Mouse (Mus musculus) limb, embryonic 11.5 days (tissue): ENCODE results near the gene Vmn2r72. TPM values are rescaled to one million over a fixed set of nuclear protein-coding genes. Genes with fewer than 3 reads are reported as not detected.

Experiments
- ATAC-seq: fragments of 200-750 bp; cut with Nextera tagmentation; 2 replicates; pipeline ENCODE4 v1.8.0; 2017; ENCODE audit warnings: low read depth; ENCODE audit not compliant: insufficient number of reproducible peaks, low FRiP score, low TSS enrichment
- DNase-seq: peaks from one replicate; pipeline ENCODE4 v3.0.0-alpha.2; 2015; ENCODE audit warnings: low spot score
- H3K27ac ChIP-seq: fragments of 300-500 bp; sonication (generic); replicated peaks from 2 replicates; pipeline ENCODE4 v1.5.1; 2014; ENCODE audit warnings: low read depth, mild to moderate bottlenecking, low read length
- H3K27me3 ChIP-seq: fragments of 300-500 bp; sonication (generic); 2 replicates; pipeline ENCODE4 v1.6.1; 2014; ENCODE audit warnings: mild to moderate bottlenecking, low read length, mixed read lengths; ENCODE audit not compliant: control insufficient read depth, insufficient read depth
- H3K36me3 ChIP-seq: fragments of 300-500 bp; sonication (generic); 2 replicates; pipeline ENCODE4 v1.6.1; 2014; ENCODE audit warnings: mild to moderate bottlenecking, low read length, moderate library complexity, mixed read lengths; ENCODE audit not compliant: control insufficient read depth, insufficient read depth
- H3K4me1 ChIP-seq: fragments of 300-500 bp; sonication (generic); 2 replicates; pipeline ENCODE4 v1.6.1; 2014; ENCODE audit warnings: low read length, mixed read lengths; ENCODE audit not compliant: control insufficient read depth, insufficient read depth
- H3K4me2 ChIP-seq: fragments of 300-500 bp; sonication (generic); 2 replicates; pipeline ENCODE4 v1.6.1; 2014; ENCODE audit warnings: low read depth, mild to moderate bottlenecking, moderate library complexity; ENCODE audit not compliant: severe bottlenecking
- H3K4me3 ChIP-seq: fragments of 300-500 bp; sonication (generic); 2 replicates; pipeline ENCODE4 v1.5.1; 2014; ENCODE audit warnings: low read depth, low read length
- H3K9ac ChIP-seq: fragments of 300-500 bp; sonication (generic); 2 replicates; pipeline ENCODE4 v1.6.1; 2014; ENCODE audit warnings: mild to moderate bottlenecking, low read length
- H3K9me3 ChIP-seq: fragments of 300-500 bp; sonication (generic); 2 replicates; pipeline ENCODE4 v1.6.1; 2016; ENCODE audit warnings: low read length; ENCODE audit not compliant: control insufficient read depth
- WGBS: fragments of 180-500 bp; shearing (Covaris S2); extraction: QIAGEN DNeasy Blood & Tissue Kit; methylation state at CpG from one replicate; pipeline ENCODE4 v1.1.7; 2014; 5-methylcytosine and 5-hydroxymethylcytosine counted together
- polyA plus RNA-seq: library from polyadenylated mRNA; unstranded; fragments of >200 nt; fragmentation: Nextera tagmentation; extraction: Ambion mirVana; gene quantifications from 2 replicates; pipeline ENCODE4 v1.2.1, GENCODE M21; 2014

The Vmn2r72 gene
- polyA plus RNA-seq = not detected in 2 replicates

GRCm38 (mm10) chr7:85754997-85755396 is at the start of gene Vmn2r72:
TSS of gene Vmn2r72 (minus strand) at chr7:85755097.
- no peaks in the 10 kb centered on the region for H3K4me1 ChIP-seq
- H3K27ac ChIP-seq = no peak within 1 kb of the TSS
- WGBS = 98% methylated on average over 1 of the region's 1 CpGs
- no peak within 1 kb of the TSS for H3K9ac ChIP-seq
- no peak within 1 kb of the TSS for H3K4me2 ChIP-seq
- ATAC-seq (no peak), DNase-seq (no peak)
- H3K27me3 ChIP-seq = no peaks in the 10 kb centered on the region
- H3K36me3 ChIP-seq = no peaks in the 10 kb centered on the region
- no peak within 1 kb of the TSS for H3K4me3 ChIP-seq
- no peaks in the 10 kb centered on the region for H3K9me3 ChIP-seq

Other genes starting within 250 kb of the Vmn2r72 start
- not detected in 2 replicates for gene Vmn2r71, start 192.0 kb downstream of the Vmn2r72 start, polyA plus RNA-seq
- not detected in 2 replicates for gene Vmn2r70, start 185.9 kb downstream of the Vmn2r72 start, polyA plus RNA-seq
- gene Vmn2r73, start 121.2 kb upstream of the Vmn2r72 start, polyA plus RNA-seq = not detected in 2 replicates
- gene Vmn2r74, start 206.5 kb upstream of the Vmn2r72 start, polyA plus RNA-seq = not detected in 2 replicates